Mouse (Mus musculus) frontal cortex, postnatal 10 days (tissue): ENCODE measurements around the gene Osbpl10.

Experiments
- DNase-seq, 2 experiments: peaks; one replicate each; pipeline ENCODE4 v3.0.0; 2022; ENCODE audit warnings: low spot score in 2 of 2, mixed read lengths in 1 of 2

Osbpl10 gene

DNA sequence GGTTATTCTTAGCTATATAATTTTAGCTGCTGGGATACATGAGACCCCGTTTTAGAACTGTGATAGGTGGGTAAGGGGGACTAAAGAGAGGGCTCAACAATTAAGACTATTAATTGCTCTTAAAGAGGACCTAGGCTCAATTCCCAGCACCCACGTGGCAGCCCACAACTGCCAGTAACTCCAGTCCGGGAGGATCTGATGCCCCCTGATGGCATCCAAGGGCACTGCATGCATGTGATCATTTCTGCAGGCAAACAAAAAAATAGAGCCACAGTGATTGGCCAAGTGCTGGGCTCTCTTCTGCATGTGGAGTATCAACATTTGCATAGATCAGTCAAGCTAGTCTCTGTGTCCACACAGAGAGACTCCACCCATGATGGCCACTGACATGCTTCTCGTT, 96.8 kb downstream of the Osbpl10 start:
- no peak for DNase-seq

- DNase-seq: peak; percentile 29 to 56
These were observed 110.1 kb downstream of the Osbpl10 start for GRCm38 (mm10) chr9:115088295-115088993.

- no peak for DNase-seq
These were observed 111.3 kb downstream of the Osbpl10 start for GRCm38 (mm10) chr9:115089644-115090043.

DNA sequence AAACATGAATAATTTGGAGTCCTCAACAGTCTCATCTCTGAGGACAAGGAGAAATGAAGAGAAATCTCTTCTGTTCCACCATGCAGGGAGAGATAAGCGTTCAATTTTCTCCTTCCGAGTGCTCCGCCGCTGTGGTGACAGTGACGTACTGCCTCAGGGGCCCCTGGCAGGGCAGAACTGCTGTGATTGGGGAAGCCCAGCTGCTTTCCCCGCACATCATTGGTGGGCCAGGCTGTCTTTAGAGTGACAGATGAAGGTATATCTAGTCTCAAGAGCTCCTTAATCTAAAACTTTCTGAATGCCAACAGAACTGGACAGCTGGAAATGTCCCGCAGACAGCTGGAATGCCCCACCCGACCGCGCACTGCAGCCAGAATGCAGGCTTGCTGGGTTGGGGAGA, 118.1 kb downstream of the Osbpl10 start:
- DNase-seq: no peak

DNA sequence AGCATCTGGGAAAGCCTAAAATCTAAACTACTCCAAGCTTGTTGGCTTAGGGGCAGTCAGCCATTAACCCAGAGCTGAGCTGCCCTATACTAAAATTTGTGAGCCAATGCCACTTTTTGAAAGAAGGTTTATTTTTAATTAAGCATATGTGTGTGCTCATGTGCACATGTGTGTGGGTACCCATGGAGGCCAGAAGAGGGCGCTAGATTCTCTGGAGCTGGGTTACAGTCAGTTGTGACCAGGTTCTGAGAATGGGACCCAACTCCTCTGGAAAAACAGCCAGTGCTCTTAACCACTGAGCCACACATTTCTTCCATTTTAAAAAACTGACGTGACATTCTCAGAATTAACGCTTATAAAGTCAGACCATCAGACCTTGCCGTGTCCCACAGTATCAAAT, 119.0 kb downstream of the Osbpl10 start:
- DNase-seq: no peak

DNA sequence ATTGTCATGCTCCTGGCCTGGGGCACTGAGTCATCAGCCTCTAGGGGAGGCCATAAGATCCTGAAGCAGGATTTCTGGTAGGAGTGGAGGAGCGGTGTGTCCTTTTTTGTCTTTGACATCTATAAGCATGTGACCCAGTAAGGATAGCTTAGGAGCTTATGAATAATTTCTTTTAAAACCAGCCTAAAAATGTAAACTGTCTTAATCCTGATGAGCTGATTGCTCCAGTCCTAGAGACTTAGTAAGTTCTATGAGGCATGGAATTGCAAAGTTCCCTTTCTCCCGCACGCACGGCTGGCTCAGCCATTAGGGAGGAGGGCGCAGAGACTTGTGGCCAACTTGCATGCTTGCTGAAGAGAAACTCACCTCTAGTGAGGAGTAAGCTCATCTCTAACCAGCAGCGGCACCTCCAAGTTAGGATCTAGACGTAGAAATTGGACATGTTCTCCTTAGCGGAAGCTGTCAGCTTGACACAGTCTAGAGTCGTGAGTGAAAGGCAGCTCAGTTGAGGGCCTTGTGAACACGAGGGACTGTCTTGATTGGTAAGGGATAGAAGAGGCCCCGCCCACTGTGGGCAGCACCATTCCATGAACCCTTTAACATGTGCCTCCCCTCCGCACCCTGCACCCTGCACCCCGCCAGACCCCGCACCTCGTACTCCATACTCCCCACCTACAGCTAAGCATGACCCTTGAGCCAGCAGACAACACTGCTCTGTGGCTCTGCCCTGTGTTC, 122.0 kb downstream of the Osbpl10 start:
- no peak for DNase-seq

GRCm38 (mm10) chr9:115107430-115107829, 129.1 kb downstream of the Osbpl10 start:
- no peak for DNase-seq

DNA sequence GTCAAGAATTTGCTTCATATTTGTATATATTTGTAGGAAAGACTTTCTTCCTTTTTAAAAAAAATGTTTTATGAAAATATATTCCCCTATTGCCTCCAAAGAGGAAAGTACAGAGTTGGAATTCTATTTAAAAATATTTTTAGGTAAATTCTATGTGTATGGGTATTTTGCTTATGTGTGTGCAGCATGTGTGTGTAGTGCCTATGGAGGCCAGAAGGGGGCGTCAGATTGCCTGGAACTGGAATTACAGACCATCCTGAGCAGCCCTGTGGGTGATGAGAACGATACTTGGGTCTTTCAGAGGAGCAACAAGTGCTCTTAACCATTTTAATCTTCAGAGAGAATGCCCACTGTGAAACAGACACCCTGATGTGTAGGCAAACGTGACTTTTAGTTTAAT, 132.3 kb downstream of the Osbpl10 start:
- DNase-seq: no peak

- DNase-seq: no peak
These were observed 138.9 kb downstream of the Osbpl10 start for GRCm38 (mm10) chr9:115117314-115117713.

- no peak for DNase-seq
These were observed 141.9 kb downstream of the Osbpl10 start for GRCm38 (mm10) chr9:115120276-115120675.

GRCm38 (mm10) chr9:115120678-115121224, 142.4 kb downstream of the Osbpl10 start:
- peak in 1 of 2 experiments; percentile 26 for DNase-seq

GRCm38 (mm10) chr9:115127342-115127741, 149.0 kb downstream of the Osbpl10 start:
- DNase-seq: no peak

DNA sequence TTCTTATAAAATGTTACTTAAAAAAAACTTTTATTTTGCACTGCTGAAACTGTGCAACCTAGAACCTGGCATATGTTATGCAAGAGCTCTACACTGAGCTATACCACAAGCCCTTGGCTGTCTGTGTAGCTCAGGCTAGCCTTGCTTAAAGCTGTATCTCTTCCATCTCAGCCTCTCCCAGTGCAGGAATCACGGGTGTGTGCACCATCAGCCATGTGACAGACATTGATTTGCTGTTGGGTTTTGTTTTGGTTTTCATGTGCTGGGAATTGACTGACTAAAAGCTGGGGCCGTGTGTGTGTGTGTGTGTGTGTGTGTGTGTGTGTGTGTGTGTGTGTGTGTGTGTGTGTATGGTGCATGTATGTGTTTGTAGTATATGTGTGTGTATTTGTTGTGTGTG, 155.6 kb downstream of the Osbpl10 start:
- no peak for DNase-seq

GRCm38 (mm10) chr9:115134736-115135135, 156.4 kb downstream of the Osbpl10 start:
- DNase-seq: no peak

- DNase-seq: no peak
These were observed 157.0 kb downstream of the Osbpl10 start for GRCm38 (mm10) chr9:115135352-115135751.

DNA sequence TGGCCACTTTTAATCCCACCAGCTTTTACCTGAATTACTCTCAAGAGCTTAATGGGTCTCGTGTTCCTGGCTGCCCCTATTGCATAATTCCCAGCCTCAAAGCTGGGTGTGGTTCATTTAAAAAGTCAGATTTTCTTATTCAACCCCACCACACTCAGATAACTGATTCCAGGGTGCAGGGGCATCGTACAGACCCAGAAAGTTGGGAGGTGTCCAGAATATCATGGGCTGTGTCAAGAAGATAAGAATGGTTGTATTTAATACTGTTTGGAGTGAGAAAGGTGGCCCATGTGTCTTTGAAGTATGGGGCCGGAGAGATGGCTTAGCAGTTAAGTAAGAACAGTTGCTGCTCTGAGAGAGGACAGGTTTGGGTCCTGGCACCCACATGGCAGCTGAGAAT, 159.5 kb downstream of the Osbpl10 start:
- DNase-seq: no peak

DNA sequence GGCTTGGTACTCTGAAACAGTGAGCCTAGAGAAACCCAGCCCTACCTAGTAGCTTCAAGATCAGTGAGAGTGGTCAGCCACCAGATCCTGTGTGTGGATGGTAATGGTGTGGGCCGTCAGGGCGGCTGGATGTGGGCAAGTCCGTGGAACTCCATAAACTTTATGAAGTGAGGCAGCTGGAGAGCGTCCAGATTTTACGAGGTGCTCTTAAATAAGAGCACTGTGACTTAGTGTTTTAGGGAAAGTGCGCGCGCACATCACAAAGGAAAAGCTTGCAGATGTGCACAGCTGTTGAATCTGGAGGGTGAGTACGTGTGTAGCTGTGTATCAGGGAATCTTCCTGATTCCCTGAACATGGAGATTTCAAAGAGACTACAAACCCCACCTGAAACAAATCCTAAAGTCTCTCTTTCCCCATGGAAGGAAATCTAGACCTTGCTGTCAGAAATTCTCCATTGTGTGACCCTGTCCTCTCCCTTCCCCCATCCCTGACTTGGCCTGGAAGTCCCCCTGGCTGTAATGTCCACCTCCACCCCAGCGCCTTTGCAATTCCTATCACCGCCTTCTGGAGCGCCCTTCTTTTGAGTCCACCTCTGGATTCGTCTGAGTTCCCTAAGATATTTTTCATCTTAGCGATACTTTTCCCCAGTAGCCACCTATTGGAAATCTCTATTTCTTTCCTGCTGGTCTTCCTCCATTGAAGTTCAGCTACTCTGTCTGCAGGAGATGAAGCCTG, 161.4 kb downstream of the Osbpl10 start:
- DNase-seq: no peak

DNA sequence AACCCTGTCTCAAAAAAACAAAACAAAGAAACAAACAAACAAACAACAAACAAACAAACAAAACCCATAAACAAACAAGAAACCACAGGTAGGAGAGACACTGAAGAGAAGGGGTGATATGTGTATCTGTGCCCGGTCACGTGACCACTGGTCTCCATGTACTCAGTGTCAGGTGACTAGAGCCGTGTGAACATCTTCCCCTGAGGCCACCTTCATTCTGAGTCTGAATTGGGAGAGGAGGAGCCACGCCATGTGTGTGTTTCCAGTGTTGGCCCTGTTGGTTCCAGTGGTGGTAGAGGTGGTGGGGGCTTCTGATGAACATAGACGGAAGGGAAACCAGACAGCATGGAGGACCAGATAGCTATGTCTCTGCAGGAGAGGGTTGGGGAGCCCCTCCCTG, 168.8 kb downstream of the Osbpl10 start:
- DNase-seq: no peak

DNA sequence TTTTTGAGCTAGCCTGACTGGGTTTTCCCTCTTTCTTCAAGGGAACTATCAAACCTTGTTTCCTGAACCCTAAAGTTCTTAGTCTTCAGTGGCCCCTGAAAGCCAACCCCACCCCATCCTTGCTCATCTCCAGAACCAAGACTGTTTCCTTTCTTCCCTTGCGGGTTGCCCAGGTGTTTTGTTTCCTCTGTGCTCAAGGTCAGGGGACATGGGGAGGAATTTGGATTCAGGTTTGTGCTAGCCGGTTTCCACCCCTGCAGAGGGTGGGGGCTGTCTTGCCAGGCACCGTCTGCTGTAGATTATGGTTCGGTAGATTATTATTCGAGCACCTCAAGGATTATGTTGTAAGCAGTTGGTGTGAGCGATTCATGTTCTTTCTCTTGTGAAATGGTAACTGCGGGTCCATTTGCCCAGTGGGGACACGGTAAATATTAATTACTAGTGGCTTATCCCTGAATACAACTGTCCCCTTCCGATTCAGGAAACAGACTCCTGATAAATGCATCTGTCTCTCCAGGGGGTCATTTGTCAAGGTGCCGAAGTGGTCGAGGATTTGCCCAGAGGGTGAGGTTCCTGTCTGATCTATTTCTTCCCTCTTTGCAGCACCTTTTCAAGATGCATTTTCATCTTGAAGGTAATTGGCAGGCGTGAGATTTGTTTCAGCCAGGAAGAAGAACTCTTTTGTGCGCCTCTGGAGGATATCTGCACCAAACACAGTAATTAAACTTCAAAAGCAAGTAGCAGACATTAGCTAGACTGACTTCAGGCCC, 169.4 kb downstream of the Osbpl10 start:
- no peak for DNase-seq

DNA sequence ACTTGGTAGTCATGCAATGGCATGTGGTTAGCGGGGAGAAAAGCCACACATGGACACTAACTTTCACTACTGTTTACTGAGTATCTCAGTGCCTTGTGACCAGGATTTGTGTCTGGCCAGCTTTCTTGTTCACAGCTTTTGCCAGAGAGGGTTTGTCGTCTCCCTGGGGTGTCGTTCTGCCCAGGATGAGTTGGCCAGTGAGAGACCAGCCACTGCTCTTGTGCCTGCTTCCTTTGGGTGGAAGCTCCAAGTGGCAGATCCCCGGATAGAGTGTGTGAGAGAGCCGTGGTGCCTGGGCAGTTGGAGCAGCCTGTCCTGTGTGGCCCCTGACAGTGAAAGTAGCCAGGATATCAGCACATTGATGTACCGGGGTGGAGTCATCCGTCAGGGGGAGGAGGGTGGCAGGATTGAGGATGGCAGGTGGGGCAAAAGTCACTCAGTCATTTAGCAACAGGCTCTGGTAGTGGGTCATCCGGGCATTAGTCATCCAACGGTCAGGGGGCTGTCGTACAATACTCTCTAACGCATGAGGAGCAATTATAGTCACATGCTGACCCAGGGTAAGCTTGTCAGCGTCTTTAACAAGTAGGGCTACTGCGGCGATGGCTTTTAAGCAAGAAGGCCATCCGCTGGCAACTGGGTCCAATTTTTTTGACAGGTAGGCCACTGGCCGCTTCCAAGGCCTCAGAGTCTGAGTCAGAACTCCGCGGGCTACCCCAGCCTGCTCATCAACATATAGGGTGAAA, 170.8 kb downstream of the Osbpl10 start:
- DNase-seq: no peak

DNA sequence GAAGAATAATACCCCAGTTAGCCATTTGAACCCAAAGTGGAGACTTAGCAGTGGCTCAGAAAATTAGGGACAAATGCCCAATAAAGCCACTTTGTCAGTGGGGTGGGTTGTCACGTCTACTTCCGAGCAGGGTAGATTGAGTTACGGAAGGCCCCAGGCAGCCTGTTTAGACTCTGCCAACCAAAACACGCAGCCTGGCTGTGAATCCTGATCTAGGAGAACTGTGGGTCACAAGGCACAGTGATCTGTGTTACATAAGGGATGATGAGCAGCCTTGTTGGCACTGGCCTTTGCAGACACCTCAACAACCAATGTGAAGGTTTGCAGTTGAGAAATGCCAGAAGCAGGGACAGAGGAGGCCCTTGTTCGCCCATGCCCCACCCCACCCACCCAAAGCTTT, 183.2 kb downstream of the Osbpl10 start:
- DNase-seq: no peak
